Mouse (Mus musculus) MEL (cell line): ENCODE data around the gene Antxrl. TPM values are rescaled to one million over a fixed set of nuclear protein-coding genes. Genes with fewer than 3 reads are reported as not detected.

Source experiments
- DNase-seq: peaks from one replicate; pipeline ENCODE4 v3.0.0; 2011; ENCODE audit warnings: low read depth, low spot score
- H3K27ac ChIP-seq: 2 replicates; pipeline ENCODE4 v1.5.1; 2012; ENCODE audit warnings: low read depth, mild to moderate bottlenecking, control low read depth, low read length, moderate library complexity; ENCODE audit not compliant: control insufficient read depth
- H3K27me3 ChIP-seq, 2 experiments: fragments of 150-350 bp in 1 of 2; sonication (generic) in 1 of 2; 2 replicates each; pipeline ENCODE4 v1.6.1; 2012; ENCODE audit warnings: low read length in 2 of 2, mild to moderate bottlenecking in 2 of 2, improper control_type of control experiment in 1 of 2, moderate library complexity in 1 of 2; ENCODE audit not compliant: insufficient read depth in 2 of 2, control insufficient read depth in 1 of 2
- H3K36me3 ChIP-seq, 2 experiments: 2 replicates each; pipeline ENCODE4 v1.6.1; 2012 to 2014; ENCODE audit warnings: low read length in 2 of 2, improper control_type of control experiment in 1 of 2, inconsistent platforms in 1 of 2, mild to moderate bottlenecking in 1 of 2; ENCODE audit not compliant: insufficient read depth in 2 of 2, control insufficient read depth in 1 of 2
- H3K4me1 ChIP-seq, 2 experiments: fragments of 150-350 bp in 1 of 2; sonication (generic) in 1 of 2; 2 replicates each; pipeline ENCODE4 v1.6.1; 2012; ENCODE audit warnings: low read length in 2 of 2, improper control_type of control experiment in 1 of 2, mild to moderate bottlenecking in 1 of 2; ENCODE audit not compliant: insufficient read depth in 2 of 2, control insufficient read depth in 1 of 2
- H3K4me3 ChIP-seq, 2 experiments: fragments of 150-350 bp in 1 of 2; sonication (generic) in 1 of 2; 2 replicates each; pipeline ENCODE4 v1.5.1; 2012; ENCODE audit warnings: low read depth in 2 of 2, low read length in 2 of 2, mild to moderate bottlenecking in 2 of 2, moderate library complexity in 2 of 2, control low read depth in 1 of 2, improper control_type of control experiment in 1 of 2; ENCODE audit not compliant: control insufficient read depth in 1 of 2, insufficient read depth in 1 of 2
- H3K79me2 ChIP-seq: 2 replicates; pipeline ENCODE4 v1.6.1; 2012; ENCODE audit warnings: mild to moderate bottlenecking, low read length, moderate library complexity; ENCODE audit not compliant: control insufficient read depth, poor library complexity, insufficient read depth
- H3K9ac ChIP-seq: 2 replicates; pipeline ENCODE4 v1.6.1; 2012; ENCODE audit warnings: low read depth, mild to moderate bottlenecking, control low read depth, low read length, moderate library complexity; ENCODE audit not compliant: control insufficient read depth, poor library complexity, severe bottlenecking
- H3K9me3 ChIP-seq: fragments of 150-350 bp; sonication (generic); replicated peaks from 2 replicates; pipeline ENCODE4 v1.6.1; 2012; ENCODE audit warnings: mild to moderate bottlenecking, low read length, improper control_type of control experiment, moderate library complexity; ENCODE audit not compliant: insufficient read depth
- BHLHE40 ChIP-seq: IDR thresholded peaks from 2 replicates; pipeline ENCODE4 v1.6.1; 2012; ENCODE audit warnings: low read depth, mild to moderate bottlenecking, inconsistent platforms, low read length, improper control_type of control experiment, borderline replicate concordance
- CHD1 ChIP-seq: IDR thresholded peaks from 2 replicates; pipeline ENCODE4 v1.6.1; 2012; ENCODE audit warnings: low read depth, mild to moderate bottlenecking, inconsistent platforms, low read length, improper control_type of control experiment
- EP300 ChIP-seq, 2 experiments: IDR thresholded peaks; 2 replicates each; pipeline ENCODE4 v1.6.1; 2011; ENCODE audit warnings: improper control_type of control experiment in 2 of 2, low read length in 2 of 2, low read depth in 1 of 2, mild to moderate bottlenecking in 1 of 2
- JUND ChIP-seq: IDR thresholded peaks from 2 replicates; pipeline ENCODE4 v1.6.1; 2011; ENCODE audit warnings: low read depth, mild to moderate bottlenecking, improper control_type of control experiment, low read length
- MAFK ChIP-seq: IDR thresholded peaks from 2 replicates; pipeline ENCODE4 v1.6.1; 2011; ENCODE audit warnings: low read depth, mild to moderate bottlenecking, low read length, improper control_type of control experiment, borderline replicate concordance
- MAX ChIP-seq: IDR thresholded peaks from 2 replicates; pipeline ENCODE4 v1.6.1; 2011; ENCODE audit warnings: low read length, improper control_type of control experiment
- MAZ ChIP-seq: IDR thresholded peaks from 2 replicates; pipeline ENCODE4 v1.6.1; 2012; ENCODE audit warnings: low read depth, mild to moderate bottlenecking, inconsistent platforms, low read length, improper control_type of control experiment
- MEF2A ChIP-seq: IDR thresholded peaks from 2 replicates; pipeline ENCODE4 v1.6.1; 2014; ENCODE audit warnings: low read depth, mild to moderate bottlenecking, inconsistent platforms, low read length, improper control_type of control experiment; ENCODE audit not compliant: poor library complexity, insufficient replicate concordance, severe bottlenecking; ENCODE audit errors: extremely low read depth
- MYB ChIP-seq: IDR thresholded peaks from 2 replicates; pipeline ENCODE4 v1.6.1; 2011; ENCODE audit warnings: mild to moderate bottlenecking, low read depth, low read length, improper control_type of control experiment
- MYC ChIP-seq: IDR thresholded peaks from 2 replicates; pipeline ENCODE4 v1.6.1; 2011; ENCODE audit warnings: low read depth, mild to moderate bottlenecking, low read length, improper control_type of control experiment, moderate library complexity
- NRF1 ChIP-seq: IDR thresholded peaks from 2 replicates; pipeline ENCODE4 v1.6.1; 2014; ENCODE audit warnings: low read depth, mild to moderate bottlenecking, inconsistent platforms, low read length, improper control_type of control experiment, moderate library complexity; ENCODE audit not compliant: poor library complexity, insufficient read depth, severe bottlenecking
- POLR2AphosphoS2 ChIP-seq: IDR thresholded peaks from 2 replicates; pipeline ENCODE4 v1.6.1; 2011; ENCODE audit warnings: low read length, improper control_type of control experiment
- RAD21 ChIP-seq: IDR thresholded peaks from 2 replicates; pipeline ENCODE4 v1.6.1; 2011; ENCODE audit warnings: mild to moderate bottlenecking, low read depth, low read length, improper control_type of control experiment
- SIN3A ChIP-seq: IDR thresholded peaks from 2 replicates; pipeline ENCODE4 v1.6.1; 2012; ENCODE audit warnings: low read length, improper control_type of control experiment, inconsistent platforms
- TBP ChIP-seq: IDR thresholded peaks from 2 replicates; pipeline ENCODE4 v1.8.0; 2011; ENCODE audit warnings: low read depth, low read length, improper control_type of control experiment
- TCF12 ChIP-seq: IDR thresholded peaks from 2 replicates; pipeline ENCODE4 v1.6.1; 2014; ENCODE audit warnings: low read depth, mild to moderate bottlenecking, inconsistent platforms, low read length, improper control_type of control experiment, moderate library complexity
- ZC3H11A ChIP-seq: IDR thresholded peaks from 2 replicates; pipeline ENCODE4 v1.6.1; 2012; ENCODE audit warnings: low read depth, mild to moderate bottlenecking, inconsistent platforms, low read length, improper control_type of control experiment
- ZKSCAN1 ChIP-seq: IDR thresholded peaks from 2 replicates; pipeline ENCODE4 v1.6.1; 2012; ENCODE audit warnings: low read depth, mild to moderate bottlenecking, inconsistent platforms, low read length, improper control_type of control experiment, moderate library complexity
- polyA plus RNA-seq, 2 experiments: library from polyadenylated mRNA; stranded (reverse) in 1 of 2; unstranded in 1 of 2; fragments of >175 nt in 1 of 2; fragments of >200 nt in 1 of 2; gene quantifications; 2 replicates each; pipeline versions ENCODE4 v1.2.1 to v1.2.4; 2012; ENCODE audit warnings: low replicate concordance in 2 of 2, low read depth in 1 of 2; ENCODE audit not compliant: insufficient read length in 2 of 2, insufficient read depth in 1 of 2, missing spikeins in 1 of 2
- total RNA-seq: library from RNA; depleted of rRNA; stranded (reverse); fragments of 300-350 nt; gene quantifications from 2 replicates; pipeline ENCODE4 v1.2.3, GENCODE M21; 2012

Antxrl gene
- total and polyA plus RNA-seq, 3 experiments = not detected

- TF ChIP-seq MEF2A = no peak
Observed at GRCm38 (mm10) chr14:34080321-34080997, 28.0 kb downstream of the Antxrl start (continued).

DNA sequence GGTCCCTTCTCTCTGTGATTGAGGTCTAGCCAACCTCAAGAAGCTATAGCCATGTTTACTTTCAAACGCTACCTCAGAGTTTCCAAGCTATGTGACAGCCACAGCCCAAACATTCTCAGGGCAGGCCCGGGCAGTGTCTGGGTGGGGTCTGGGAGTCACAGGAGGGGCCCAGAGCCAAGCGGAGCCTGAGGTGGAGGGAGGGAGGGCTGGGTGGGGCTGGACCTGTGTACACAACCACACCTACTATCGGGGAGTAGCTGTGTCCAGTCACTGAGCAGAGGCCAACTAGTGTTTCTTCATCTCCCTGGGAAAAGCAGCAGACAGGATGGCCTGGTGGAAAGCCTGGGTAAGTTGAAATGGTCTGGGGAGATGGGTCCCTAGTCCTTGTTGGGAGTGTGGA is 33.2 kb downstream of the Antxrl start, which contains the start of gene Anxa8:
Gene Anxa8, plus strand, starts transcription at position 251 of the 400 bp plus-strand sequence.
- no peaks in the 10 kb centered on the region for H3K79me2 ChIP-seq
- no peaks in the 10 kb centered on the region for H3K9me3 ChIP-seq
- no peak for DNase-seq
- no peaks in the 10 kb centered on the region for H3K36me3 ChIP-seq
- H3K27ac ChIP-seq = no peak within 1 kb of the TSS
- no peak within 1 kb of the TSS for H3K9ac ChIP-seq
- no peak within 1 kb of the TSS for H3K4me3 ChIP-seq
- H3K4me1 ChIP-seq = no peaks in the 10 kb centered on the region
- TF ChIP-seq NRF1 (no peak), MYC (no peak), MEF2A (no peak), EP300 (IDR thresholded peaks at IDR 0.05; ENCODE audit: low read depth in 1 of 2, low read length in 2 of 2) (no peak), RAD21 (no peak), MAFK (no peak), ZKSCAN1 (no peak), MAZ (no peak), ZC3H11A (no peak), JUND (no peak), TBP (no peak), TCF12 (no peak)
- no peaks in the 10 kb centered on the region for H3K27me3 ChIP-seq

GRCm38 (mm10) chr14:34086806-34087205 is 34.3 kb downstream of the Antxrl start:
- no peaks in the 10 kb centered on the region for H3K36me3 ChIP-seq
- no peak for TF ChIP-seq SIN3A
- TF ChIP-seq MEF2A = no peak
- TF ChIP-seq TBP = no peak
- TF ChIP-seq MAX = no peak
- TF ChIP-seq MYB = no peak
- TF ChIP-seq ZC3H11A = no peak
- TF ChIP-seq MAFK = no peak
- no peak for TF ChIP-seq POLR2AphosphoS2
- no peak for TF ChIP-seq CHD1
- TF ChIP-seq TCF12 = no peak
- no peak for TF ChIP-seq BHLHE40
- no peak for TF ChIP-seq MAZ
- no peaks in the 10 kb centered on the region for H3K9me3 ChIP-seq
- no peak overlapping the region for H3K9ac ChIP-seq
- no peaks in the 10 kb centered on the region for H3K79me2 ChIP-seq
- H3K4me3 ChIP-seq = no peak overlapping the region
- no peaks in the 10 kb centered on the region for H3K27me3 ChIP-seq
- DNase-seq = no peak
- no peaks in the 10 kb centered on the region for H3K4me1 ChIP-seq
- H3K27ac ChIP-seq = no peak overlapping the region
